Mouse (Mus musculus) kidney, postnatal 0 days (tissue): ENCODE results near the gene Eme1. TPM values are rescaled to one million over a fixed set of nuclear protein-coding genes. Genes with fewer than 3 reads are reported as not detected.
A peak's percentile ranks its signal among the peaks of the same experiment; 100 is the strongest.

Source experiments
- ATAC-seq: fragments of 200-750 bp; cut with Nextera tagmentation; replicated peaks from 2 replicates; pipeline ENCODE4 v1.8.0; 2017; ENCODE audit warnings: low read depth, moderate number of reproducible peaks, moderate TSS enrichment, moderate library complexity; ENCODE audit not compliant: low FRiP score
- DNase-seq: peaks from one replicate; pipeline ENCODE4 v3.0.0-alpha.2; 2016; ENCODE audit warnings: low spot score
- H3K27ac ChIP-seq: fragments of 300-500 bp; sonication (generic); 2 replicates; pipeline ENCODE4 v1.5.1; 2014; ENCODE audit warnings: mild to moderate bottlenecking
- H3K27me3 ChIP-seq: fragments of 300-500 bp; sonication (generic); 2 replicates; pipeline ENCODE4 v1.6.1; 2014; ENCODE audit warnings: low read length, mixed read lengths; ENCODE audit not compliant: insufficient read depth
- H3K36me3 ChIP-seq: fragments of 300-500 bp; sonication (generic); 2 replicates; pipeline ENCODE4 v1.6.1; 2014; ENCODE audit warnings: low read length, mixed read lengths; ENCODE audit not compliant: insufficient read depth
- H3K4me1 ChIP-seq: fragments of 300-500 bp; sonication (generic); replicated peaks from 2 replicates; pipeline ENCODE4 v1.6.1; 2014; ENCODE audit warnings: antibody characterized with exemption, low read length, mixed read lengths; ENCODE audit not compliant: insufficient read depth
- H3K4me2 ChIP-seq: fragments of 300-500 bp; sonication (generic); 2 replicates; pipeline ENCODE4 v1.6.1; 2014; ENCODE audit warnings: mild to moderate bottlenecking, low read length, moderate library complexity, mixed read lengths
- H3K4me3 ChIP-seq: fragments of 300-500 bp; sonication (generic); replicated peaks from 2 replicates; pipeline ENCODE4 v1.5.1; 2014; ENCODE audit warnings: low read depth, low read length
- H3K9ac ChIP-seq: fragments of 300-500 bp; sonication (generic); 2 replicates; pipeline ENCODE4 v1.6.1; 2014; ENCODE audit warnings: low read depth, low read length
- H3K9me3 ChIP-seq: fragments of 300-500 bp; sonication (generic); replicated peaks from 2 replicates; pipeline ENCODE4 v1.6.1; 2016; ENCODE audit warnings: low read length, inconsistent platforms, mixed read lengths
- CTCF ChIP-seq: IDR thresholded peaks from 2 replicates; pipeline ENCODE4 v1.5.1; 2016; ENCODE audit warnings: antibody characterized with exemption, low read depth, mild to moderate bottlenecking, moderate library complexity
- WGBS: fragments of 180-500 bp; shearing (Covaris S2); extraction: QIAGEN DNeasy Blood & Tissue Kit; methylation state at CpG from one replicate; pipeline ENCODE4 v1.1.7; 2014; 5-methylcytosine and 5-hydroxymethylcytosine counted together
- polyA plus RNA-seq: library from polyadenylated mRNA; unstranded; fragments of >200 nt; fragmentation: Nextera tagmentation; extraction: Ambion mirVana; gene quantifications from 2 replicates; pipeline ENCODE4 v1.2.1, GENCODE M21; 2015

Eme1 gene
- polyA plus RNA-seq, result 7.9 and 8.1 TPM in 2 replicates

- peak; percentile 83 for ATAC-seq
- 1% methylated on average over 32 of the region's 32 CpGs for WGBS
- peak within 1 kb of the TSS; percentile 94 for H3K27ac ChIP-seq
- 0 out of 2 replicates have a peak, but pooled peaks cover 6% of the 10 kb centered on the region for H3K4me1 ChIP-seq
- H3K4me3 ChIP-seq, result peak within 1 kb of the TSS; percentile 73
- no peaks in the 10 kb centered on the region for H3K27me3 ChIP-seq
- H3K9me3 ChIP-seq, result no peaks in the 10 kb centered on the region
- peak within 1 kb of the TSS; percentile 65 for H3K4me2 ChIP-seq
- H3K9ac ChIP-seq, result peak within 1 kb of the TSS; percentile 78
- peak; percentile 91 for DNase-seq
- peaks cover 6% of the 10 kb centered on the region; the same call in 1 of the 2 replicates for H3K36me3 ChIP-seq
- TF ChIP-seq CTCF, result 0 out of 2 replicates have a peak, but pooled peaks have one; percentile 3
Measured at GRCm38 (mm10) chr11:94653663-94654436, at the start of gene Eme1, which contains the start of gene Mrpl27. Eme1 (minus strand) TSS chr11:94653964. Mrpl27 (plus strand) TSS chr11:94653767.

GRCm38 (mm10) chr11:94702216-94702610 is 48.4 kb upstream of the Eme1 start:
- Histone ChIP-seq H3K4me1 (0 out of 2 replicates have a peak, but pooled peaks cover 13% of the 10 kb centered on the region), H3K4me2 (no peak overlapping the region), H3K27me3 (no peaks in the 10 kb centered on the region), H3K9me3 (no peaks in the 10 kb centered on the region), H3K27ac (no peak overlapping the region), H3K9ac (no peak overlapping the region), H3K36me3 (no peaks in the 10 kb centered on the region), H3K4me3 (no peak overlapping the region)
- 39% methylated on average over 3 of the region's 3 CpGs for WGBS
- TF ChIP-seq CTCF, result no peak
- ATAC-seq (no peak), DNase-seq (no peak)

- Histone ChIP-seq H3K9me3 (no peaks in the 10 kb centered on the region), H3K4me2 (peak overlapping the region; percentile 43), H3K9ac (no peak overlapping the region), H3K36me3 (no peaks in the 10 kb centered on the region), H3K27ac (no peak overlapping the region), H3K4me1 (0 out of 2 replicates have a peak, but pooled peaks cover 13% of the 10 kb centered on the region), H3K27me3 (no peaks in the 10 kb centered on the region), H3K4me3 (no peak overlapping the region)
- TF ChIP-seq CTCF, result no peak
- 37% methylated on average over 27 of the region's 27 CpGs for WGBS
- ATAC-seq, result 0 out of 2 replicates have a peak, but pooled peaks have one; percentile 26
- DNase-seq, result peak; percentile 78
Measured at GRCm38 (mm10) chr11:94701401-94702215, 47.8 kb upstream of the Eme1 start.

GRCm38 (mm10) chr11:94699399-94699798 is 45.6 kb upstream of the Eme1 start:
- Histone ChIP-seq H3K36me3 (no peaks in the 10 kb centered on the region), H3K27ac (no peak overlapping the region), H3K9me3 (no peaks in the 10 kb centered on the region), H3K4me3 (no peak overlapping the region), H3K9ac (no peak overlapping the region), H3K27me3 (no peaks in the 10 kb centered on the region), H3K4me2 (no peak overlapping the region), H3K4me1 (0 out of 2 replicates have a peak, but pooled peaks cover 13% of the 10 kb centered on the region)
- ATAC-seq (no peak), DNase-seq (no peak)
- 100% methylated on average over 3 of the region's 3 CpGs for WGBS
- TF ChIP-seq CTCF, result no peak

GRCm38 (mm10) chr11:94697703-94698464 is 44.1 kb upstream of the Eme1 start:
- H3K4me2 ChIP-seq, result no peak overlapping the region
- no peaks in the 10 kb centered on the region for H3K27me3 ChIP-seq
- TF ChIP-seq CTCF, result no peak
- H3K4me1 ChIP-seq, result 0 out of 2 replicates have a peak, but pooled peaks cover 8% of the 10 kb centered on the region
- no peak for DNase-seq
- no peaks in the 10 kb centered on the region for H3K36me3 ChIP-seq
- H3K27ac ChIP-seq, result no peak overlapping the region
- no peaks in the 10 kb centered on the region for H3K9me3 ChIP-seq
- H3K4me3 ChIP-seq, result no peak overlapping the region
- H3K9ac ChIP-seq, result no peak overlapping the region
- no peak for ATAC-seq
- WGBS, result 35% methylated on average over 13 of the region's 13 CpGs
